8 mouse cellular contexts compared by ENCODE assay signal in genomic region chr10:81036988-81037580, GRCm38 (mm10). TPM values are rescaled to one million over a fixed set of nuclear protein-coding genes. Genes with fewer than 3 reads are reported as not detected.
DNase-seq lines count a peak whose midpoint lies in the region; ATAC-seq and TF ChIP-seq lines count a peak whose summit lies in the region.

Gene Slc39a3 (minus strand): TSS chr10:81037426.

- peak within 1 kb of the TSS; percentile 86 for H3K27ac ChIP-seq in forebrain, embryonic 10.5 days
- peak within 1 kb of the TSS; percentile 62 for H3K27ac ChIP-seq in heart, embryonic 15.5 days
- H3K27ac ChIP-seq in liver, embryonic 14.5 days = peak within 1 kb of the TSS; percentile 39
- no peak within 1 kb of the TSS for H3K27ac ChIP-seq in neural tube, embryonic 11.5 days (ENCODE audit: low read depth, low read length)
- H3K27ac ChIP-seq in stomach, postnatal 0 days (replicated peaks) = peak within 1 kb of the TSS; percentile 58

- peak within 1 kb of the TSS; percentile 66 for H3K4me2 ChIP-seq in heart, embryonic 15.5 days
- H3K4me2 ChIP-seq in liver, embryonic 14.5 days (ENCODE audit: low read depth) = peak within 1 kb of the TSS; percentile 65
- H3K4me2 ChIP-seq in neural tube, embryonic 11.5 days (ENCODE audit: low read depth) = peak within 1 kb of the TSS; percentile 70
- peak within 1 kb of the TSS; percentile 65 for H3K4me2 ChIP-seq in stomach, postnatal 0 days (replicated peaks; ENCODE audit: low read depth)

- under 1% methylated on average over 35 of the region's 35 CpGs for WGBS in forebrain, embryonic 10.5 days
- WGBS in heart, embryonic 15.5 days = under 1% methylated on average over 35 of the region's 35 CpGs
- WGBS in liver, embryonic 14.5 days (ENCODE audit: insufficient replicate concordance) = under 1% methylated on average over 35 of the region's 35 CpGs
- under 1% methylated on average over 34 of the region's 35 CpGs for WGBS in neural tube, embryonic 11.5 days
- WGBS in stomach, postnatal 0 days = 1% methylated on average over 34 of the region's 35 CpGs

- H3K27me3 ChIP-seq in forebrain, embryonic 10.5 days (ENCODE audit: poor library complexity, severe bottlenecking) = no peaks in the 10 kb centered on the region
- no peaks in the 10 kb centered on the region for H3K27me3 ChIP-seq in heart, embryonic 15.5 days
- no peaks in the 10 kb centered on the region for H3K27me3 ChIP-seq in liver, embryonic 14.5 days (ENCODE audit: control insufficient read depth, insufficient read depth, low read length)
- H3K27me3 ChIP-seq in neural tube, embryonic 11.5 days (ENCODE audit: control insufficient read depth, insufficient read depth, low read length) = no peaks in the 10 kb centered on the region
- no peaks in the 10 kb centered on the region for H3K27me3 ChIP-seq in stomach, postnatal 0 days (ENCODE audit: control insufficient read depth, insufficient read depth, low read length)

- peak within 1 kb of the TSS; percentile 76 for H3K4me3 ChIP-seq in forebrain, embryonic 10.5 days
- peak within 1 kb of the TSS; percentile 91 for H3K4me3 ChIP-seq in heart, embryonic 15.5 days
- peak within 1 kb of the TSS; percentile 71 to 87 for H3K4me3 ChIP-seq in liver, embryonic 14.5 days (ENCODE audit: insufficient read depth in 1 of 2, low read depth in 2 of 2, low read length in 2 of 2)
- peak within 1 kb of the TSS; percentile 71 for H3K4me3 ChIP-seq in neural tube, embryonic 11.5 days (ENCODE audit: low read depth, low read length)
- H3K4me3 ChIP-seq in stomach, postnatal 0 days (ENCODE audit: low read depth, low read length) = peak within 1 kb of the TSS; percentile 82

- TF ChIP-seq EP300 in liver, embryonic 14.5 days (IDR thresholded peaks at IDR 0.05; ENCODE audit: low read depth) = peak; percentile 61
- peak; percentile 90 for TF ChIP-seq EP300 in stomach, postnatal 0 days (optimal IDR thresholded peaks at IDR 0.05)

- H3K4me1 ChIP-seq in forebrain, embryonic 10.5 days = peaks cover 20% of the 10 kb centered on the region
- H3K4me1 ChIP-seq in heart, embryonic 15.5 days (replicated peaks) = no peaks in the 10 kb centered on the region
- H3K4me1 ChIP-seq in liver, embryonic 14.5 days (replicated peaks; ENCODE audit: control insufficient read depth in 2 of 2, insufficient read depth in 2 of 2, low read length in 1 of 2) = peaks cover 0 to 5% of the 10 kb centered on the region in 2 experiments; a peak in 2 of 4 replicates
- no peaks in the 10 kb centered on the region for H3K4me1 ChIP-seq in neural tube, embryonic 11.5 days (ENCODE audit: control insufficient read depth, insufficient read depth, low read length)
- H3K4me1 ChIP-seq in stomach, postnatal 0 days (replicated peaks; ENCODE audit: control insufficient read depth, insufficient read depth) = no peaks in the 10 kb centered on the region

- peak within 1 kb of the TSS; percentile 86 for H3K9ac ChIP-seq in heart, embryonic 15.5 days
- peak within 1 kb of the TSS; percentile 75 for H3K9ac ChIP-seq in liver, embryonic 14.5 days (replicated peaks)
- peak within 1 kb of the TSS; percentile 69 for H3K9ac ChIP-seq in neural tube, embryonic 11.5 days (ENCODE audit: low read length)
- peak within 1 kb of the TSS; percentile 79 for H3K9ac ChIP-seq in stomach, postnatal 0 days (ENCODE audit: low read length)

- peaks cover 16% of the 10 kb centered on the region; the same call in 1 of the 2 replicates for H3K36me3 ChIP-seq in forebrain, embryonic 10.5 days (replicated peaks)
- H3K36me3 ChIP-seq in heart, embryonic 15.5 days = peaks cover 7% of the 10 kb centered on the region; the same call in 1 of the 2 replicates
- H3K36me3 ChIP-seq in liver, embryonic 14.5 days (replicated peaks; ENCODE audit: control insufficient read depth, insufficient read depth, low read depth) = no peaks in the 10 kb centered on the region
- H3K36me3 ChIP-seq in neural tube, embryonic 11.5 days (ENCODE audit: control insufficient read depth, insufficient read depth, low read length) = no peaks in the 10 kb centered on the region
- H3K36me3 ChIP-seq in stomach, postnatal 0 days (ENCODE audit: control insufficient read depth, insufficient read depth, low read length) = peaks cover 3% of the 10 kb centered on the region; the same call in 1 of the 2 replicates

- no peak for TF ChIP-seq CTCF in liver, embryonic 14.5 days (IDR thresholded peaks at IDR 0.05; ENCODE audit: low read depth)
- no peak; the same call in 1 of the 2 replicates for TF ChIP-seq CTCF in stomach, postnatal 0 days (IDR thresholded peaks at IDR 0.05; ENCODE audit: low read depth)

- DNase-seq in CD8-positive naive resting alpha-beta T cell, adult 2 months (ENCODE audit: low read depth in 2 of 2, low spot score in 2 of 2) = peak; percentile 93 to 95
- DNase-seq in c-Kit-positive CD71-negative TER-119-negative erythroid progenitor cells, embryonic 14.5 days (ENCODE audit: low read depth) = peak; percentile 99
- DNase-seq in forebrain, embryonic 10.5 days (ENCODE audit: extremely low spot score, low spot score) = peak; percentile 97
- DNase-seq in kidney, postnatal 25 days = peak; percentile 99 to 100
- DNase-seq in liver, embryonic 14.5 days (ENCODE audit: low read depth in 3 of 3, low spot score in 3 of 3) = peak; percentile 94 to 96 (median 96)
- peak; percentile 98 for DNase-seq in neural tube, embryonic 11.5 days (ENCODE audit: low spot score)
- DNase-seq in stomach, postnatal 0 days (ENCODE audit: low spot score) = peak; percentile 96

- H3K9me3 ChIP-seq in forebrain, embryonic 10.5 days = no peaks in the 10 kb centered on the region
- no peaks in the 10 kb centered on the region for H3K9me3 ChIP-seq in heart, embryonic 15.5 days (replicated peaks)
- no peaks in the 10 kb centered on the region for H3K9me3 ChIP-seq in liver, embryonic 14.5 days (ENCODE audit: control insufficient read depth, low read length)
- H3K9me3 ChIP-seq in neural tube, embryonic 11.5 days (ENCODE audit: control insufficient read depth, low read length) = no peaks in the 10 kb centered on the region
- H3K9me3 ChIP-seq in stomach, postnatal 0 days (ENCODE audit: control insufficient read depth, low read length) = no peaks in the 10 kb centered on the region

- ATAC-seq in heart, embryonic 15.5 days (replicated peaks; ENCODE audit: insufficient number of reproducible peaks, insufficient read depth, low FRiP score, low read depth) = peak; percentile 98
- peak; percentile 98 for ATAC-seq in liver, embryonic 14.5 days (ENCODE audit: insufficient read depth)
- ATAC-seq in neural tube, embryonic 11.5 days (ENCODE audit: insufficient read depth, low FRiP score, low TSS enrichment) = peak; percentile 99
- ATAC-seq in stomach, postnatal 0 days (ENCODE audit: low FRiP score, low TSS enrichment) = peak; percentile 99

RNA-seq across cellular contexts. Expression of gene Slc39a3, which starts in this region (rescaled TPM):
- polyA plus RNA-seq in forebrain, embryonic 10.5 days (2016; fragmentation: Nextera tagmentation; extraction: Ambion mirVana) = 15.7 and 15.8 TPM in 2 replicates
- polyA plus RNA-seq in heart, embryonic 15.5 days (2015; fragmentation: Nextera tagmentation; extraction: Ambion mirVana) = 7.1 and 11.8 TPM in 2 replicates
- 4.2 and 4.4 TPM in 2 replicates for polyA plus RNA-seq in liver, embryonic 14.5 days (2012; rRNA removed)
- polyA plus RNA-seq in liver, embryonic 14.5 days (2014; fragmentation: Nextera tagmentation; extraction: Ambion mirVana) = 2.7 and 3.2 TPM in 2 replicates
- 13.3 and 14.5 TPM in 2 replicates for polyA plus RNA-seq in neural tube, embryonic 11.5 days (2014; fragmentation: Nextera tagmentation; extraction: Ambion mirVana)
- 11.0 and 11.1 TPM in 2 replicates for polyA plus RNA-seq in stomach, postnatal 0 days (2015; fragmentation: Nextera tagmentation; extraction: Ambion mirVana)
